Mouse (Mus musculus) erythroblast, adult 5-6 weeks (primary cell): ENCODE measurements around the gene Nol9. TPM values are rescaled to one million over a fixed set of nuclear protein-coding genes. Genes with fewer than 3 reads are reported as not detected.
"Not testable (repeated sequence)": the region's sequence is repeated elsewhere in the genome, so short reads cannot be mapped to it uniquely, and the experiment has no call there.

Experiments
- ATAC-seq: replicated peaks from 2 replicates; pipeline ENCODE4 v1.8.0; 2016; ENCODE audit warnings: moderate number of reproducible peaks, mild to moderate bottlenecking, moderate TSS enrichment, inconsistent platforms; ENCODE audit not compliant: poor library complexity, low FRiP score, severe bottlenecking
- total RNA-seq, 2 experiments: library from RNA; stranded (forward) in 1 of 2; stranded (reverse) in 1 of 2; fragments of 150-400 nt in 1 of 2; fragments of 200-764, 138-1000 nt in 1 of 2; gene quantifications; 2 replicates each; pipeline versions ENCODE4 v1.2.3 to v1.2.4; 2015 to 2017; ENCODE audit warnings: low replicate concordance in 2 of 2

The Nol9 gene
- total RNA-seq, 2 experiments from 2014 or later, result 3.9 to 7.3 TPM

DNA sequence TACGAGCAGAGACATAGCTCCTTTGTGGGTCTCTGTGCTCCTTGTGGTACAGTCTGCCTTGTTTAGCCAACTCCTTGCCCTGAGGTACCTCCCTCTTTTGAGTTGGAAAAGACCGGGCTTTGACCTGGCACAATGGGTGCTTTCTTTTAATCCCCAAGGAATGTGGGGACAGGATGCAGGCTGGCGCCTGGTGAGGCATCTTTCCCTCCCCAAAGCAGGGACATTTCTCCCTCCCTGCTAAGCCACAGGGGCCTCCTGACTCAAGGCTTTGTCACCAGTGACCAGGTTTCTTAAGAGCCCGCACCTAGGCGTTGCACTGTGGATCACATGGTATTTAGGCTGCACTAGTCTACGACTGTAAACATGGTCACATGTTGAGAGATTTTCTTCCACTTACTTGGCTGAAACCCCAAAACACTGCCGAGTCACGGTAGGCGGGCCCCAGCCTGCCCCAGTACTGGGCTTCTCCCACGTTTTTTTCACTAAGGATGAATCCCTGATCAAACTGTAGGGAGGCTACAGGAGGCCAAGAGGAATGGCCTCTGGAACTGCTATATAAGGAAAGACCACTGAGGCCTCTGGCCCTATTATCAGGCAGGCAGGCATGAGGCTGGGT is 28.9 kb upstream of the Nol9 start:
- ATAC-seq, result peak; percentile 76

DNA sequence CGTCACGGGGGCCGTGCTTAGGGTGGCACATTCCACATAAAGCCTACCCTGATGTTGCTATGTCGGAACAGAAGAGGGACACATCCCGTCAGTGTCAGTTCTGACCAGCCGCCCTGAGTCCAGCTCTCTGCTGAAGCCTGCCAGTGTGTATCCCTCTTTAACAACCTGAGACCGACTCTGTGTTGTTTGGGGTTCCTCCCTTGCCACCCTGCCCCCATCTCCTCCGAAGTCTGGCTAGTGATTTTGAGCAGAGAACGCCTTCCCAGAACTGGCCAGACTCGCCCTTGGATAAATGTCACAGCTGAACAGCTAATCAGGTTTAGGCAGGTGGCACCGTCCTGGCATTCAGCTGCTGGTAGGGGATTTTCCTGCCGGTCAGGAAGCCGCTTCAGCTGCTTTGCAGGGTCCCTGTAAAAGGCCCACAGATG is 28.4 kb upstream of the Nol9 start:
- peak; percentile 31 for ATAC-seq

DNA sequence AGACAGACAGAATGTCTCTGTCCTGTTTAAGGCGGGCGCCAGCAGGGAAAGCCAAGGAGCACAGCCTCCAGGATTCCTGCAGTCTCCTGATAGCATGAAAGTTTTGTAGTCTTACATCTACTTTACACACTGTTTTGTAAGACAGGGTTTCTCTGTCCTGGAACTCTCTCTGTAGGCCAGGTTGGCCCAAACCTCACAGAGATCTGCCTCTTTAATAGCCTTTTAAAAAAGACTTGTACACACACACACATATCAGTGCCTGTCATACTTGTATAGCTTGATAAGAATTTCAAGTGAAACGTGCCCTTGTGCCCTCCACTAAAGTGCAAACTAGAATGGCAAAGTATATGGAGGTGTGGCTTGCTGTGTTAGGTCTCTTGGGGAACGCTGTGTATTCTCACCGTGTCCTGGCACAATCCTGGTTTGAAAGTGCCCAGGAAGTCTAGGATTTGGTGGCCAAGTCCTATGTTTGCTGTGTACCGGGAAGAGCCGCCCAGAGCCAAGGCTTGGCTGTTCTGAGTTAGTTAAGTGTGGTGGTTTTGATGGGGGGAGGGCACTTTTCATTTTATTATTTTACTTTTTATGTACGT is 27.9 kb upstream of the Nol9 start:
- no peak for ATAC-seq

DNA sequence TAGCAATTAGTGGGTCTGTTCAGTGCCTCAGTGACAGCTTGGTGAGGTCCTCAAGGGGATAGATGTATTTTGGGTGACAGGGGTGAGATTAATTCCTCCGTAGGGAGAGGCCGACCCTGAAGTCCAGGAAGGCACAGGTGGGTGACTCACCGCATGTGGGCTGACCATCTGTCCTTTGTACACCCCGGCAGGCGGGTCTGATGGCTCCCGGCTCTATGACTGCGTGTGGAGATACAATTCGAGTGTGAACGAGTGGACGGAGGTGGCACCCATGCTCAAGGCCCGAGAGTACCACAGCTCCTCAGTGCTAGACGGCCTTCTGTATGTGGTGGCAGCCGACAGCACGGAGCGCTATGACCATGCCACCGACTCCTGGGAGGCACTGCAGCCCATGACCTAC is 27.0 kb upstream of the Nol9 start:
- ATAC-seq, result no peak

DNA sequence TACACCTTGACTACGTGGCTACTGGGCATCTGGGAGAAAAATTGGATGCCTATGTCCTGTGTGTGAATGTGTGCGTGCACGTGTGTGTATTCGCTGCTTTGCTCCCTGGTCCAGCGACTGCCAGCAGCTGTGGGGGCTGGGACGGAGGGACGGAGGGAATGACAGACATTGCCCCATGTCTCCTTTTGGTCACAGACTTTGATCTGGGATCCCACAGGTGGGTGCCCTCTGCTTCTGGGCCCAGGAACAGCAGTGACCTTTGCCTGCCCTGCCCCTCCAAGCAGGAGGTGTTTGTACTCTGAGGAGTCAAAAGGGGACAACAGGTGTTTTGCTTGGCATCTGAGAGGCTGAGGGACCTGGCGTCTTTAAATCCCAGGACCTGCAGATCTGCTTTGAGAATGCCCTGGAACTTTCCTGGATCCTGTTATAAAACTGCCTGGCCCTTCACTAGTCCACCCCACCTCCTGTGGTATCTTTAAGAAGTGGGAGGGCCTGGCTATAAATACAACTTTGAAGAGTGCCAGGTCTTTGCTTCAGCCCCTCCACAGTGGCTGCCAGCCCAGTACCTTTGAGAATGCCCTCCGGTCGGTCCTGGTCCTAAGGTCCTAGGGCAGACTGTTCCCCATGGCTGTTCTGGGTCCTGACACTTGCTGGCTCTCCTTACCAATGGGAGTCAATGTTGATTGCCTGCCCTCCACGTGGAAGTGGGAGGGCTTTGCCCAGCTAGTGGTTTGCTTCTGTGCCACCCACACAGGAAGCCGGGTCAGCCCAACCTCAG is 25.9 kb upstream of the Nol9 start:
- no peak for ATAC-seq

DNA sequence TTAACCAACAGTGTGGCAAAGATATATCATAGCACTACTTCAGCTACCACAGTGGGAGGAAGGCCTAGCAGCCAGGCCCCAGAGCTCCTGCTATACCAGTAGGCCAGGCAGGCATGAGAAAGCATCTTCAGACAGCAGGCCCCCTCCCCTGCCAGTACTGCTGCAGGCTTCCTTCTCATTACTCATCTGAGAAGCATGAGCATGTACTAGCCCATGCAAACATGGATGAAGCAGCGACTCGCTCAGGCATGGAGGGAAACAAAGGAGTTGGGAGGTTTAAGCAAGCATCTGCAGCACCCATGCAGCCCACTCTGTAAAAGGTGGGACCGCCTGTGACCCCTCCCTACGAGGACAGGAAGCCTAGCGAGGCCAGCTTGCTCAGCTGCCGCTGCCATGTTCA is 20.0 kb upstream of the Nol9 start:
- no peak for ATAC-seq

DNA sequence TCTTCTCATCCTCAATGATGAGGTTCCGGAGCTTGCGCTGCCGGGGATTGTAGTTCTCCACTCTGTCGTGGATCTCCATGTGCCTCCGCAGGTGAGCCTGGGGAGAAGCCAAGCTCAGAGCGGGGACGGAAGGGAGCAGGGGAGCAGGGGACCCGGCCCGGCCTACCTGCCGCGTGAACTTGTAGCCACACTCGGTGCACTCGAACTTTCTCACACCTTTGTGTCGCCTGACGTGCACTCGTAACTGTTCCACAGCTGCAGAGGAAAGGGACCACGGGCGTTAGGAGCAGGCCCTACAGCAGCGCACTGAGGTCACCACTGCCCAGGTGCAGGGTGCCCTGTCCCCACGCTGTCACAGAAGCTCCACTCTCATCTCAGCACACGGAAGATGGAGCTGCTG is 19.1 kb upstream of the Nol9 start:
- ATAC-seq, result no peak

DNA sequence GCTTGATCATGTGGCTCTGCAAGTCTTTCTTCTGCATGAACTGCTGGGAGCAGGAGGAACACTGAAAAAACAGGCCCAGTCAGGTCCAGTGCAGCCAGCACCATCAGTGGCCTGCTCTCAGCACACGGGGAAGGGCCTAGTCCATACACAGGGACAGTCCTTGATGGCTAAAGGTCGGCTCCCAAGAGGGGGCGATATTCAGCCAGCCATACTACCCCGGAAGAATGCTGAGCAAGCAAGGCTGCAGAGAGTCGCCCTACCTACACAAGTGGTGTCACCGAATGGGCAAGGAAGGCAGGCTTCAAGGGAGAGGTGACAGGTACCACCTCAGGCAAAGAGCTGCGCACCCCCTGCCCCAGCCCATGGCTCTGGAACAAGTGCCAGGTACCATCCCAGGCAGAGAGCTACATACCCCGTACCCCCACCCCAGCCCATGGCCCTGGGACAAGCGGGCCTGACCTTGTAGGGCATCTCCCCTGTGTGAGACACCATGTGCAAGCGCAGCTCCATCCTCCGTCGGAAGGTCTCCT is 17.5 kb upstream of the Nol9 start:
- ATAC-seq, result no peak

DNA sequence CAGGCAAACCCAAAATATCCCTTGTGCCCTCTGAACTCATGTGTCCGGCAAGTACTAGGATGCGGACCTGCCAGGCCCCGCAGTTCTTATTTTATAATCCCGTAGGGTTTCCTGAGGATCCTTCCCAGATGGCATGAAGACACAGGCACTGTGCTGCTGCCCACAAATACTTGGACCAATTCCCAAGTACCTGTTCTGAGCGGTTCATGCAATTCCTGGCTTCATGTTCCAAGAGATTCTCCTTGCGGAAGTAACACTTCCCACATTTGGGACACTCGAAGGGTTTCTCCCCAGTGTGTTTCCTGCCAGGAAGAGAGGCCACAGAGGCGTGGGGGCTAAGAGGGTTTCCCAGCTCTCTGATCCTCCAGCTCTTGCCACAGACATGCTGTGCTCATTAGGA is 16.6 kb upstream of the Nol9 start:
- ATAC-seq, result no peak

DNA sequence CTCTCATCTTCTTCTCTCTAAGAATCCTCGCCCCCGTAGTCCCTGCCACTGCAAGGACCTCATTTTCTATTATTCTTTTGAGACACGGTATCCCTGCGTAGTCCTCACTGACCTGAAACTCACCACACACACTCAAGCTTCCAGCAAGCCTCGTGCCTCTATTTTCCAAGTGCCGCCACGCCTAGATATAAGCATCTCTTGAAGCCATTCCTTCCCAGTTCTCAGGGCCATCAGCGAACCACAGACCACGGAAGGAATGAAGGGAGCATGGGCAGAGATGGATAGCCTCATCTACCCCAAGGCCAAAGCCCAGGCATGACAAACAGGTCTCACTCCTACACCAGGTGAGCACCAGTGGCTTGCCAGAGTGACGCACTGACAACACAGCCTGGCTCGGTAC is 14.6 kb upstream of the Nol9 start:
- no peak for ATAC-seq

DNA sequence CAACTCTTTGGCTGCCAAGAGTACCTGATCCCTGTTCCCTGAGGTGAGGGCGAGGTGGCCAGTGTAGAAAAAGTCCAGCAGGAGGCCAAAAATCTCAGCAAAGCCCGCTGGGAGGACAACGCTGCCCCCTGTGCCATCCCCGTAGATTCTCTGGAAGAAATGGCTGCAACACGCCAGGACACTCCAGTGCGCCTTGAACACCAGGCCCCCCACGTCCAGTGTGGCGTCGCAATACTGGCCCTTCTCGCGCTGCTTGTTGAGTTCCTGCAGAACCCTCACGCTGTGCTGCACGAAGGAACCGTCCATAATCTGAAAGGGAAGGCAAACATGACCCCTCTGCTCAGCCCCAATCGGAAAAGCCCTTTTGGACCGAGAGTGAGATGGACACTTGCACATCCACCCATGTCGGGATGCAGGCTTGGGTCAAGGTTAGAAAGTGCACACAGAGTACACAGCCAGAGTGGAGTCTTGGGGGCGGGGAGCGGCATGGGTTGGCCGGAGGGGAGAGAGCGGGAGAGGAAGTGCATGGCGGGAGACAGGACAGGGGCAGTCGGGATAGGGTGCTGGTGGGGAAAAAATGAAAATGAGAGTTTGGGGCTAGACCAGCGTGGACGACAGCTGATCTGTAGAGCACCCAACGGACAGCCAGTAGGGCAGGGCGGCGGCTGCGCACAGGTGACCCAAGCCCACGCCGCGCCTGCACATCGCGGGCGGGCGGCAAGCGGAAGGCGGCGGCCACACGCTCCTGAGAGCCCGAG is 12.2 kb upstream of the Nol9 start:
- no peak; the same call in none of the 2 replicates for ATAC-seq

DNA sequence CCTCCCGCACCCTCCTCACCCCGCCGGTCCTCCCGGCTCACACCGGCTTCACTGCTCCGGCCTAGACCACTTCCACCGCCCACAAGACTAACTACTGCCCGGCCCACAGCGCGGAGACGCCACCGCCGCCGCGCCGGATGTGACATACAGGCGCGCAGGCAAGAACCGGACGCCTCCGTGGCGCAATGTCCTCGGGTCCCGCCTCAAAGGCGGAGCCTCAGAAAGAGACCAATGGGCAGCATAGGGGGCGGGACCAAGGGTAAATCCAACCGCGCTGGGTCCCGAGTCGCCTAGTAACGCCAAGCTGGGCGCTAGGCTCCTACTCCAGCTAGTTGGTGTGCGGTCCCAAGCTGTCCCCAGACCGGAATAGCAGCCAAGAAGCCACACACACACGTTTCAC is 11.6 kb upstream of the Nol9 start, which contains the start of gene Zbtb48:
Gene Zbtb48 (minus strand): TSS at position 148 of the 400 bp plus-strand sequence.
- ATAC-seq, result peak; percentile 93

DNA sequence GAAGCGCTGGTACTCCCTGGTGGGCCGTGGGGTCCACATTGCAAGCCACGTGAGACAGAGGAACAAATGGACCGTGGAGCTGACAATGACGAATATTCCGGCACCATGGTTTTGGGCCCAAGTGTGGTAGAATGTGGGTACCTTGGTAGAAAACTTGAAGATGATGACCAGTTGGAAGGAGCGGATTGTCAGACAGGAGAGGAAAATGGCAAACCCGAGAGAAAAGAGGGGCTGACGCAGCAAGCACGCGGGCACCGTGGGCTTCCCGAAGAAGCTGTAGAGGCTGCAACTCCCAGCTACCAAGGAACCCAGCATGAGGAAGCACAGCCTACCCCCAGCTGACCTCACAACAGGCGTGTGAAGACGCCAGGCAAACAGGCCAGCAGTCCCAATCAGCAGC is 10.7 kb upstream of the Nol9 start:
- ATAC-seq, result no peak

DNA sequence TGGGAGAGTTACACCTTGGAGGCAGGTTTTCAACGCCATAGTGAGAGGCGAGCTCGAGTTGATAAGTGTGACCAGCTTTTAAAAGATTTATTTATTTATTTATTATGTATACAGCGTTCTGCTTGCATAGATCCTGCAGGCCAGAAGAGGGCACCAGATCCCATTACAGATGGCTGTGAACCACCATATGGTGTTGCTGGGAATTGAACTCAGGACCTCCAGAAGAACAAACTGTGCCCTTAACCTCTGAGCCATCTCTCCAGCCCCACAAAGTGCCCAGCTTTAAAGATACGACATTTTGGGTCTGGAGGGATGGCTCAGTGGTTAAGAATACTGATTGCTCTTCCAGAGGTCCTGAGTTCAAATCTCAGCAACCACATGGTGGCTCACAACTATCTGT is 10.0 kb upstream of the Nol9 start:
- no peak for ATAC-seq

DNA sequence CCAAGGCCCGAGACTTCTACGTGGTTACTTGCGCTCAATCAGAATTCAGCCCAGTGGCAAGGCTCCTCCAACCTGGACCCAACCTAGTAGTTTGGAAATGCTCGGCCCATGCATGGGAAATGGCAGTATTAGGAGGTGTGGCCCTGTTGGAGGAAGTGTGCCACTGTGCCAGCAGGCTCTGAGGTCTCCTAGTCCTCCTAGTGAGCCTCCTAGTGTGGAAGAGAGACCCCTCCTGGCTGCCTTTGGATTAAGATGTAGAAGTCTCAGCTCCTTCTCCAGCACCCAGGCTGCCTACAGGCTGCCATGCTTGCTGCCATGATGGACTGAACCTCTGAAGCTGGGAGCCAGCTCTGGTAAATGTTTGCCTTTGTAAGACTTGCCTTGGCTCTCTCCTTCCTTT is 9.1 kb upstream of the Nol9 start:
- ATAC-seq, result no peak

DNA sequence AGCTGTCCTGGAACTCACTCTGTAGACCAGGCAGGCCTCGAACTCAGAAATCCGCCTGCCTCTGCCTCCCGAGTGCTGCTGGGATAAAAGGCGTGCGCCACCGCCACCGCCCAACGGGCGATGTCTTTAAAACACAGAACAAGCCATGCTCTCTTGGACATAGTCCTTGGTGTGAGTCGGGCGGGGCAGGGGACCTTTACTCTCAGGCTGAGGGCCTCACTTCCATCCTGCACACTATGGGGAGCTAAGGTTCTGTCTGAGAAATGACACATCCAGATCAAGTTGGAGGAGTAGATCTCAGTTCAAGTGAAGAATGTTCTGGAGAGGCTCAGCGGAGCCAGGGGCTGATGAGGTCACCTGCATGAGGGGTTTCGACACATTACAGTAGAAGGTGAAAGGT is 6.2 kb upstream of the Nol9 start:
- no peak for ATAC-seq

DNA sequence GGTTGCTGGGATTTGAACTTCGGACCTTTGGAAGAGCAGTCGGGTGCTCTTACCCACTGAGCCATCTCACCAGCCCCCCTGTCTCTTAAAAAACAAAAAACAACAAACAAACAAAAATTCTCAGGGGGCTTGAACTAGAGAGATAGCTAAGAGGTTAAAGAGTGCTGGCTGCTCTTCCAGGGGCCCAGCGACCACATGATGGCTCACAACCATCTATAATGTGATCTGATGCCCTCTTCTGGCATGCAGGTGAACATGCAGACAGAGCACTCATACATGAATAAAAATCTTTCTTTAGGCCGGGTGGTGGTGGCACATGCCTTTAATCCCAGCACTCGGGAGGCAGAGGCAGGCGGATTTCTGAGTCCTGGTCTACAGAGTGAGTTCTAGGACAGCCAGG is 2.7 kb upstream of the Nol9 start:
- not testable (repeated sequence) for ATAC-seq

DNA sequence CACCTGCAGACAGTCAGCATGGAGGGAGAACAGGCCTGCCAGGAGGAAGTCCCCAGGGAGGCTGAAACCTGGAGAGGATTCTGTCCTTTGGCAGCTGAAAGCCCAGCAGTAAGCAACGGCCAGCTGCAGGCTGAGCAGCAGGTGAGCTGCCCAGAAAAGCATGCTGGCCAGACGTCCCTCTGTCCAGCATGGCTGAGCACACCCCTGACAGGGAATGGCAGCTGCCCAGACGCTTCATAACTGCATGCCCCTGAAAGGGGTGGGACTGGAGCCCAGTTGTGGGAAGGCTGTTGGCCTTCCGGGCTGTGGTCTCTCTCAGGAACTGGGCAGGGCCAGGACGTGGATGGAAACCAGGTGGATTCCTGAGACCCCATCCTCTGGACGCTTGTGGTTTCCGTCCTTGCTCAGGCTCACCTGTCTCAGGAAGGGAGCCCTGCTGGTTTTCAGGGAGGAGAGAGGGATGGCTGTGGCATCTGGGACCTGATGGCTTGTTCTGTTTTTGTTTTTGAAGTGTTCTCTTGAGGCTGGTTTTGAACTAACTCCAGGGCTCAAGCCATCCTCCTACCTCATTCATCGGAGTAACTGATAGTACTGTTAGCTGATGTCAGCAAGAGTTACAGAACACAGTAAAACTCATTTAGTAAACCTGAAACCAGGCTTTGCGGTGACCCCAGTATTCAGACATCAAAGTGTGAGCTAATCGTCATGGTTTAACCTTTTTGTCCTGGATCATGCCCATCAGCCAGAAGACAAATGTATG is 716 bp upstream of the Nol9 start, which contains the start of gene Tas1r1:
Gene Tas1r1 (minus strand): TSS at position 344 of the 760 bp plus-strand sequence.
- ATAC-seq, result no peak

DNA sequence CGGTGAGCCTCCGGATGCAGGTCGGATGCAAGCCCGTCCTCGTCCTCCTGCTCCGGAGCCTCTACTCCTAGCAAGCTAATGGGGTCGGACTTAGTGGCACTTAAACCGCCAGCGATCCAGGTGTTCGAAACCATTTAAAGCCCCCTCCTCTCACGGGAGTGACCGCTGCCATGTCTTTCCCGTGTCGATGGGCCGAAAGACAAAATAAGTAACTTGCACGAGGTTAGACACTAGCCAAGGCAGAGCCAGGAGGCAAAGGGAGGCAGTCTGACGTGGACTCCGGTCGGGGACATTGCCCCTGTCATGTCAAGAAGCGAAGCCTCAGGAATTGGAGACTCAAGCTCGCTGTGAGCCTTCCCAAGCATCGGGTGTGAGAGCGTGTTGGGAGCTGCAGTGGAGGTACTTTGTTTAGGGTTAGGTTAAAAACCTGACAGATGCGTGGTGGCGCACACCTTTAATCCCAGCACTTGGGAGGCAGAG is 750 bp downstream of the Nol9 start:
- peak; percentile 9 for ATAC-seq
